Mouse (Mus musculus) small intestine, adult 2 months (tissue): ENCODE measurements around the gene Casp6.

ENCODE experiments used
- CTCF ChIP-seq: fragments of 200-500 bp; IDR thresholded peaks from 2 replicates; pipeline ENCODE4 v1.5.1; 2012; ENCODE audit warnings: low read depth, mild to moderate bottlenecking, control low read depth, inconsistent platforms, low read length, moderate library complexity, mixed read lengths; ENCODE audit not compliant: insufficient replicate concordance, insufficient read length; ENCODE audit errors: extremely low read depth
- POLR2A ChIP-seq: fragments of 200-500 bp; IDR thresholded peaks from 2 replicates; pipeline ENCODE4 v1.6.1; 2012; ENCODE audit warnings: low read depth, mild to moderate bottlenecking, control low read depth, inconsistent platforms, low read length, moderate library complexity

- no peak for TF ChIP-seq POLR2A
- TF ChIP-seq CTCF = no peak
Measured at GRCm38 (mm10) chr3:129953296-129953695, 52.1 kb downstream of the Casp6 start.
